Mouse (Mus musculus): Measurements from ENCODE around the gene Kalrn.
"Not testable (repeated sequence)": the region's sequence is repeated elsewhere in the genome, so short reads cannot be mapped to it uniquely, and the experiment has no call there.

The Kalrn gene

DNA sequence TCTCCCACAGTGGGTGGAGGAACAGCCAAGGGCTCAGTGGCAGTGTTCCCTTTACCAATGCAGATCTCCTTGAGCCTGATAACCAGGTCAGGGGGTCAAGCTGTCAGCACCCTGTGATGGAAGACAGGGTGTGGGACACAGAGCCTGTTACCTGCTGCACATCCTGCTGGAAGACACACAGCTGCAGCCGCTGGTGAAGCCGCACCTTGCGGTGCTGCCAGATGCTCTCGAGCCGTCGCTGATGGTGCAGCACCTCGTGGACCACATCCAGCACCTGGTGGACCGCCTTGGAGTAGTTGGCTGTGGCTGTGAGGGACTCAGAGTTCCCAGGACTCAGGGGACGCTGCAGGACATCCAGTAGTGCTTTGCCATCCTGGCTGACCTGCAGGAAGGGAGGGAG, 265.9 kb downstream of the Kalrn start:
- no peak for DNase-seq

DNA sequence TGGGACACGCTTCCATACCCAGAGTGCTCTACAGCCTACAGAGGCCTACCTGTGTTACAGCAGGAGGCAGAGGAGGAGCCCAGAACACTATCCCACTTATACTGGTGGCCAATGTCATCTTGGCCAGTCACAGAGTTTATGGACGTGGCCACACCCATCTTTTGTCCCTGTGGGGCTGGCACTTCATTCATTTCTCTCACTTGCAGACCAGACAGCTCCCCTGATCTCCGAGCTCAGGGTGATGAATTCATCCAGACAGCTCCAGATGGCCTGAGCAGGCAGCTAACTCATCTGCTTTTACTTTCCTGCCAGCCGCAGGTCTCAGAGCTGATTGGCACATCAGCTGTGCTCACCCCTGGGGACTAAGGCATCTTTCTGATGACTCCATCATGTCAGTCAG, 267.7 kb downstream of the Kalrn start:
- DNase-seq = no peak

DNA sequence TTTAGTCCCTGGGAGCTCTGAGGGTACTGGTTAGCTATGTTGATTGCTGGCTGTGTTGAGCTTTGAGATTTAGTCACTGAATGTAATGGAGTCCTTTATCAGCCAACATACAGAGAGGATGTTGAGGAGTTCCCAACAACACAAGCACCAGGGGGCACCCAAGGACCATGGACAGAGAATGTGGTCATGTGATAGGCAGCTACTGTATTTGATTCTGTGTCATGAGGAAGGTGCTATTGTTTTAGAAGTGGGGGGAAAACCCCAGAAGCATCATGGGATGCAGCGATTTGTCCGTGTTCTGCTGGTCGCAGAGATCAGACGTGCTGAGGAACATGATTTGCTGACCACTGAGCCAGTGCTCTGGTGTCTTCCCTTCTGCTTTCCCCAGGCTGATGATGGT, 269.5 kb downstream of the Kalrn start:
- DNase-seq = not testable (repeated sequence)

DNA sequence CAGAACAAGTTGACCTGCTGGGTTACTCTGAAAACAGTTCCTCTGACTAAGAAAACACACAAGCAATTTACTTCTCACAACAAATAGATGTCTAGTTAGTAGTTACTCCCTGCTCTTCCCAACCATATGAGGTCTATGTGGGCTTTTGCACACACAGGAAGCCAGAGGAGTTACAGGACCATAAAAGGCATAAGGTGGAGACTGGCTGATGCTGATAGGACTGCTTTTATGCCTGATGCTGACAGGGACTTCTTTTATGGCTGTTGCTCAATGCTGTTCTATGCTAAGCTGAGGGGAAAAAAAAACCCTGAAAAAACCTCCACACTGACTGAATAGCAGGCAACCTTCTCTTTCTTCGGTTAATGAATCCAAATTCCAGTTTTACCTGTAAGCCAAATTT, 270.8 kb downstream of the Kalrn start:
- DNase-seq = no peak

DNA sequence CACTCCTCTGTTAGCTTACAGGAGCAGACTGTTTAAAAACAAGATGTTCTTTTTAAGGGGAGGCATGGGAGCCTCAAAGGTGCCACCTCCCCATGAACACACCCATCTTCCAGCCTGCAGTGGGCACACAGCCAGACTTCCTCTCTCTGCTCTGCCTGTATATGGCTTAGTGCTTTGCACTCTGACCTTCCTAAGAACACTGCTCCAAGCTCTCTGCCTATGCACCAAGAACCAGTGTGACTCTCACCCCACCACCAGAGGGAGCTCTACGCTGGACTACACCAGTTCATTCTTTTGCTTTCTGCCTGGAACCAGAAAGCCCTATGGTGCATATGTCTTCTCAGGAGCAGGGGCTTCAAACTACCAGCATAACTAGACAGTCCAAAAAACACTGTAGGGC, 271.3 kb downstream of the Kalrn start:
- no peak for DNase-seq

DNA sequence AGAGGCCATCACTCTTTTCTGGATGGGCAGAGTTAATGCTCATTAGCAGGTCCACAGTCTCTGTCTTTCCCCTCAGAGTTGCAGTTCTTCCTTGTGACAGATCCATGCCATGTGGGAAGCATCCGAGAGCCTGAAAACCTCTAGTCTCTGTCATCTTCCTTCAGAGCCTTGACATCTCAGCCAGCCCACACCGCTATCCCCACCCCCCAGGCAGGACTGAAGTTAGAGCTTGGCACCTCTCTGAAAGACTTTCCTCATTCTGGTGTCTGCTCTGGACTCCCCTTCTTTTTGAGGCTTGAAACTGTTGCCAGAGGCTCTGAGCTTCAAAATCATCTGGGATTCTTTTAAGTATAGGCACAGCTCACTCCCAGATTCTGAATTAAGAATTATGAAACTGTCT, 274.1 kb downstream of the Kalrn start:
- no peak for DNase-seq

DNA sequence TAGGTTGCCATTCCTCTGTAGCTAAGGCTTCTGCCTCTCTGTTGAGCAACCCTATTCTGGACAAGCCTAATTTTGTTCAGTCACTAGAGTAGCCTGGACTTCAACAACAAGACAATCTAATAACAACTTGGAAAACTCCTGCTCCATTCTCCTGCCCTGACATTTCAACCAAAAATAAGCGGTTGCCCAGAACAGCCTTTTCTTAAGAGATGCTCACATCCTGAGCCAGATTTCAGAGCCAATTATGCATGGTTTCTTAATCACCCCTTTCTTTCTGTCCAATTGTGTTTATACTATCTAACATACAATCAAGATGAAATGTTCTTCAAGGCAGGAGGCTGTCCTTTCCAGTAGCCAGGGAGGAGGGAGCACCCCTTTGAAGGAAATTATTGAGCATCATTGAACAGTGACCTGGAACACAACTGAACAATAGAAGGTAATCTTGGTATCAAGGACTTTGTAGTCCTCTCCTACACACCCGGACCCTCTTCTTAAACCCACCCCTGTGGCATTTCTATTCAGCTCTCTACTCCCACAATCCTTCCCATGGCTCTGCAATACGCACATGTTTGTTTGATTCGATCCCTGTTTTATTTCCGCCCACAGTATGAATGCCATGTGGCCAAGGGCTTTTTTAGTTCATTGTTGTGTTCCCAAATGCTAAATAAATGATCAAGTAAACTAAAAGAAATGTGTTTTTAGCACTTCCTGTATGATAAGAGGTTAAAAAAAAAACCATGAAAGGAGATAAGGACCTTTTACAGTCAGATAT, 275.2 kb downstream of the Kalrn start:
- no peak for DNase-seq

DNA sequence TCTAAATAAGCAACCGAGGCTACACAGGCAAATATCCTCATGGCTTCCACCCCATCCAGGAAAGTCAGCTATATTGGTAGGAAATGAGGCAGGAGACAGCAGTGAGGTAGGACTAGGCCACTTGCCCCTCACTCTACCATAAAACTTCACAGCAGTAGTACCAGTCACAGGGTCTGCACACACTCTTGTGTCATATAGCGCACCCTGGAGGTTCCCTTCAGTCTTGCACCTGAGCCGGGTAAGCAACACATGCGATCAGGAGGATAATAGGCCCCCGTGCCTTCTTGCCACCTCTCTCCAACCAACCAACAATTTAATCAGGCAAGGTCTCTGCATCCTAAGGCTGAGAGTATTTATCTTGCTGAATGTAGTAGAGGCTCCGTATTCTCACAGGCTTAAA, 278.8 kb downstream of the Kalrn start:
- DNase-seq = no peak

DNA sequence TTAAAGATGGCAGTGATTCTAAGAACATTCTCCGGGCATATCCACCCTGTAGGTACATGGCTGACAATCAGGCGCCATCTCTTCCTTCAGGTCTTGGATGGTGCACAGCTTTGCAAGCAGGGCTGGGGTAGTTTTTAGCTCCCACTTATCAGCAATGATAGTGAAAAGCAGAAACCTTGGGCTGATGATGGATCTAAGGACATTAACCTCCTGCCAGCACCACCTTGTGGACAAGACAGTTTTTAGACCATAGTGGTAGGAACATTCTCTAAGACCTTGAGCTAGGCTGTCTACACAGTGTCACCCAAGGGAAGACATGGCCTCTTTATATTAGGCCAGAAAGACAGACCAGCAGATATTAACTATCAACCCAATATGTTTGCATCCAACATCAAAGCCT, 279.7 kb downstream of the Kalrn start:
- no peak for DNase-seq

DNA sequence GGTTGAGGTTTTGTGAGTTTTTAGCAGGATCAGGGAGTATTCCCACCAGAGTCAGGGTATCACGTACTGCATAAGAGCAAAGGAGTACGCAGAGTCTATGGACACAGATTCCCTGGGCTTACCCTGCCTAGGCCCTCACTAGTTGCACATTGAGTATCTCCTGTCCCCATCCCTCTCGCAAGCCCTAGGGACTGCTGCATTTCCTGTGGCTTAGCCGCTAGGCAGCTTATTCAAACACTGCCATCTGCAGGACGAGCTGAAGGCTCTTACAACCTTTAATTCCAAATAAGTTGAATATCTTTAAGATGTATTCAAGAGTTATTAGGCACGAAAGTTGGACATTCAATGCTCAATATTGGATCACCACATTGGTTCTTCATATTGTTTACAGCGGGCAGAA, 283.7 kb downstream of the Kalrn start:
- no peak for DNase-seq

DNA sequence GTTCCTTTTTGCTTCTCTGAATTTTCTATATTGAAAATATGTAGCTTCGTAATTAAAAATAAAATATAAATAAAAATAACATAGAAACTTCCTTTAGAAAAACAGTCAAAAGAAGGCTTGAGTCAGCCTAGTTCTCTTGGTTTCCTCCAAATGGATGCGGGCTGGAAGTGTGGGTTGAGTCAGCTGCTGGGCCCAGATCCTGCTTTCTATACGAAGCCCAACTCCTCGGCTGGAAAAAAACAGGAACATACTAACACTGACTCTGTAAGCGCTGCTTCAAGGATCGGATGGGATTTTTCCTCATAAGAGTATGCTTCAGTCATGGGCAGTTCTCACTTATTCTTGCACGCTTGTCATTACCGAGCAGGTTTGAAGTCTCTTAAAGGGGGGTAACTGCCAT, 291.3 kb downstream of the Kalrn start:
- no peak for DNase-seq

DNA sequence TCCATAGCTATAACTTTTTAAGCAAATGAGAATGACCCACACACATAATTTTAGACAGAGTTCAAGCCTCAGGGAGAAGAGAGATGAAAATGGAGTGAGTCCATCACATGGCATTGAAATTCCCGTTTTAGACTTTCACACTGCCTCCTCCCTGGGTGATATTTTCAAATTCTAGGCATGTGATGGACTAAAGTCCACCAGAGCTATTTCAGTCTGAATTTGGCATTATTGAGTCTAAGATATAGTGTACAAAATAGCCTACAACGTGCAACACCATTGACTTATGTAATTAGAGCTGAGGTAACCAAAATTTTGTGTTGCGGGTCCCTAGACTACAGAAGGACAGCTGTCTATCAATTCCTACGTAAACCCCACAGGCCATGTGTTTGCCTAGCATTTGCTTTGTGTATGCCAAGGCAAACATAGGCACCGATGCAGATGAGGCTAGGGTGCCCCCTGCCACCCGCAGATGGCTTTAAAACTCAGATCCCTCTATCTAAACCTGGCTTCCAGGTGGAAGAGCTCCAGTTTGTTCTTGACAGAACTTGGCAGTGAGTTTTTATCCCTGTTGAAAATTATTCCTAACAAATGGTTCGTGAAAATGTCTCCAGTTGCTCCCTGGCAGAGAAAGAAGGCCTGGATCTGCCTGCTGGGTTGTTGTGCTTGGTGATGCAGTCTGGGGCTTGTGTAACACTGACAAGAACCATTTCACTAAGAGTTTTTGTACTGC, 293.5 kb downstream of the Kalrn start:
- DNase-seq = no peak

DNA sequence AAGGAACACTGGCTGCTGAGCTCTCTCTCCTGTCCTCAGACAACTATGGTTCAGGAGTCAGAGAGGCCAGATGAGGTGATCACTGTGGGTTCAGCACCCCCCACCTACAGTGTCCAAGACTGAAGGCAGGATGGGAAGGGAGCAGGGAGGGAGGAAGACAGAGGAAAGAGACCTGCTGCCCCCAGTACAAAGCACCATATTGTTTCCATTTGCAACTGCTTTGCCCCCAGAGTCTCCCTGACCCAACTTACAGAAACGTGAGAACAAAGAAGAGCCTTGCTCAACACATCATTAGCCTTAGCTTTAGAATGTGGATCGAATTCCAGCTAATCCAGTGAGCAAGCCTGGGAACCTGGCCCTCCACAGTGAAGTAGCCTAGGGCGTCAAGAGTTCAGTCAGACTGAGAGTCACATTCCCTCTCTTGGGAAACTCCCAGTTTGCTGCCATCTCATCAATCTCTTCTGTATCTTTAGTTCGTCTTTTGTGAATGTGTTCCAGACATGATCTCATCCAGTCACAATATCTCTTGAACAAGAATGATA, 295.0 kb downstream of the Kalrn start:
- DNase-seq = no peak

DNA sequence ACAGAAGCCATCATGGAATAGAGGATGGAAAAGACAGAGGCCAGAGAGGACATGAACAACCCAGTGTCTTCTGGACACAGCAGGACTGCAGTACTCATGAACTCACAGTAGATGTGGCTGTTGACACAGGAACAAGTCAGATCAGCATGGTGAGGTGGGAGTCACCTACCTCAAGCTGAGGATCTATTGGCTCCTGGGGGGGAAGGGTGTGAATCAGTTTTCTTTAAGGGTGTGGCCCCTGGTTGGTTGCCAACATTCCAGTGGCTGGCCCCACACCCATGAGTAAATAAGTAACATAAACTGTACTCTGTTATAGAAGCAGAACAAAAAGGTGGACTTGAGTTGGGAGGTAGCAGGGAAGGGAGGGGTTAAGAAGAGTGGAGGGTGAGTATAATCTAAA, 298.7 kb downstream of the Kalrn start:
- DNase-seq = no peak

DNA sequence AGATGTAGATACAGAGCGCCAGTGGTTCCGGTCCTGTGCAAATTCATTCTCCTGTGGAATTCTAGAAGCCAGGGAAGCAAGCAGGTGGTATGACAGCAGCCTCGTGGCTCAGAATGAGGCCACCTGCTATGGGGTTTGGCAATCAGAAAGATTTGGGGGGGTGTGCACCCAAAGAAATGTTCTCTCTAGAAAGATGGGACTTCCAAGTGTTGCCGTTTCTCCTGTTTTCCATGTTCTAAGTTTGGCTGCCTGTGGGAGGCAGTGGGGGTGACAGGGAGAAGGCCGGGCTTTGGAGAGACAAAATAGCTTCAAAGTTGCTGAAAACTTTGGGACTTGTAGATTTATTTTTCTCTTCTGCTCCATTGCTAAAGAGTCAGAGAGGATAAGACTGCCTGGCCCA, 301.9 kb downstream of the Kalrn start:
- DNase-seq = no peak

DNA sequence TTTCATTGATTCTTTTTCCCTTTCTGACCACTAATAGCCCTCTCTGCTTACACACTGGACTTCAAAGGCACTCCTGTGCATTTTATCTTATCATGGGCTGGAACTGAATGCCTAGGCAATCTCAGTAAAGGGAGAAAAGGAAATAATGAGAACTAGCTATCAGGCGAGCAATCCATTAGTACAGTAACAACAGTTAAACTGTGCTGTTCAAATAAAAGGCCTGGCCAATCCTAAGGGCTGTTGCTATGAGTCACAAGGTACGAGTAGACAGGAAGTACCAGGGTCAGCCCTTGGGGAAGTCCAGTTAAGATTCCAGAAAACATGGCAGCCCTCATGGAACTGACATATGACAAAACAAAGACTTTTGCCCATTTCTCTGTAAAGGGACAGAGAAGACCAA, 302.7 kb downstream of the Kalrn start:
- no peak for DNase-seq

DNA sequence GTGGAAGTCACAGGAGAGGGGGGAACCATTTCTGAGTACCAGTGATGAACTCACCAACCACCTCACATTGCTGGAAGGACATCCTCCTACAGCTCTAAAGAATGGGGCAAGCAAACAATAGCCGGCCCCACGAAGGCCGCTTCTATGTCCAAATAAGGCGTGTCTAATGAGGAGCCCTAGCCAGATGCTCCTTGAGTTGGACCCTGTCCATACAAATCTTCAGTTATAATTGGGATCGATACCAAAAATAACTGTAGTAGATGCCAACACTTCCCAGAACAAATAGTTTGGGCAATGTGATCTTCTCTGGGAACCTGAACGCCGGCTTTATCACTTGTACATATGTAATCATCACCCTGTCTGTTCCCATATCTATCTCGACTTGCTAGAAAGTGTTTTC, 303.7 kb downstream of the Kalrn start:
- no peak for DNase-seq

DNA sequence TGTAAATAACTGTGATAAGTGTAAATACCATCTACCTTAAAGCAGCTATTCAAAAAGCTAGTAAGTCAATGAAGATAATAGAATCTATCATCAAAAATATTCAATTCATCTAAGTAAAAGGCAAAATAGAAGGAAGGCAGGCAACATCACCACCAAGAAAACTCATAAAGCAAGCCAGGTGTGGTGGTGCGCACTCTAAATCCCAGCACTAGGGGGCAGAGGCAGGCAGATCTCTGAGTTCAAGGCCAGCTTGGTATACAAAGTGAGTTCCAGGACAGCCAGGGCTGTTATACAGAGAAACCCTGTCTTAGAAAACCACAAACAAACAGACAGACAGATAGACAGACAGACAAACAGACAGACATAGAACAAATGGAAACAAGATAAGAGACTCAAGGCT, 305.6 kb downstream of the Kalrn start:
- no peak for DNase-seq

DNA sequence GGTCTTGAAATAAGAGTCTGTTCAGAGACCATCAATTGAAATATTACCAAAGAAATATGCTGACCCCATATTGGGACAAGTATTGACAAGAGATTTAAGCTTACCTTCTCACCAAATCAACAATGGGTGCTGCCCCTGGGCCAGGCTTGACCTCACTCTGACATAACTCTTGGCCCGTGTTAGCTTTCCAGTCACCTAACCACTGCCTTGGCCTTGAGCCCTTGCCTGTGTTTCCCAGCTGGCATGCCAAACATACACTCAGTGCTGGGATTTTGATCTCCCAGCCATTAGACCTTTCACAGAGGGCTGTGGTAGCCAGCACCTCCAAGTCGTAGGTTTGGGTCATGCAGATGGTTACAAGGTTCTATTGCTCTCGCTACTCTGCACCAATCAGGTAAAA, 308.7 kb downstream of the Kalrn start:
- no peak for DNase-seq

DNA sequence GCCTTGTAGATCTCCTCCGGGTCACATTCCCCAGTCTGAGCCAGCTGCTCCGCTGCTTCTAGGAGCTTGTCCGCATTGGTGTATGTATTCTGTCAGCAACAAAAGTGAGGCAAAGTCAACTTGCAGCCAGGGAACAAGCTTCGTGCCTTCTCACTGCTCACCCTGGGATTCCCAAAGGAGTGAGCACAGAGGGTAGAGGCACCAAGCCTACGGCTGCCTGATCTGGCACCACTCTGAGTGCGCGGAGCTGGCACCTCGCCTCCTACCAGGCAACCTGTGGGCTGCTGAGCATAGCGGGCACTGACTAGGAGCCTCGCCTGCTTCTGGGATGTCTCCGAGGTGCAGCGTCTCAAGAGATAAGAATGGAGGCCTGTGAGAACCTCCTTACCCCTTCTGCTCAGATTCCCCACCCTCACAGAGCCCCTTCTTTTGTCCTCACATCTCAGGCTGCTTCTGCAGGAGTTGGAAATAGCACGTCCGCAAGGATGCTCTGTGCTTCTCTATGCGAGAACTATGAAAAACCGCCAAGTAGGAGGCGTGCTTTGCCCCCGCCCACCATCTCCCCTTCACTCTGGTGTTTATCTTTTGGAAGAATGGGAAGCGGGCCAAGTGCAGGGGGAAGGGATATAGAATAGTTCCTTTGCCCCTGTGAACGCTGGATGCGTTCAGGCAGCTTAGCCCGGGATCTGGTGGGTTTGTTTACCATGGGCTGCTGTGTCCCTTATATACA, 310.4 kb downstream of the Kalrn start:
- DNase-seq = no peak

DNA sequence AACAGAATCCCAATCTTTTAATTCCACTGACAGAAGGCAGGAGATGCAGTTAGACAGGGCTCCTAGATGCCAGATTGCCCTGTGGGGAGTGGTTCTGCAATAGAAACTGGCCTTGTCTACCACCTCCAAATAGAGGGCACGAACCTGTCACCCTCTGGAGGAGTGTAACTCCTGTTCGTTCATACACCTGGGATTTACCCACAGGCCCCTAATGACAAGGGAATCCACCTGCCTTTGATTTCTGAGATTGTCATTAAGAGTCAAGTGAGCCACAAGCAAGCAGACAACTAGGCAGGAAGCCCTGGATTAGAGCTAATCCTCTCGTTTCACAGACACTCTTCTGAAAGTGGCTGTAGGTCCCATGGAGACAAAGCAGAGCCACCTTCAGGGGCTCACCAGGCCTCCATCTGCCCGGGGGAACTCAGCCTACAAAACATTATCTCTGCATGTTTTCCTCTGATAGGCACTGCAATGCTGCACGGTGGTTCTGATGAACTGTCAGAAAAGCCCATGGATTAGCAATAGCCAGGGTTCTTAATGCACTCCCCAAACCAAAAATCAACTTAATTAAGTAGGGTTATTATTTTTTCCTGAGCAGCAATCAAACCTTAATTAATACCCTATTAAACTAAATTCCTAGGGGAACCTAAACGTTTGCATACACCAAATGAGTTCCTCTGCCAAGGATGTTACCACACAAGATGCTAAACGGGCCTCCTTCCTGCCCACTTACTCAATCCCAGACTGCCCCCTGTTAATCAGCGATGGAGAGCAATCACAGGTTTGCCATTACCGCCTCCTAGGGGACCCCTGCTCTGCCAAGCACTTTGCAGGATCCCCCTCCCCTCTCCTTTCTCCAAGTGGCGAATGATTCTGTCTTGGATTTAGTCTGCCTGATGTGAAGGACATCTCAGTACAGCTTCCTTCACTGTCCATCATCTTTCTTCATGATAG, 312.1 kb downstream of the Kalrn start:
- DNase-seq = no peak

DNA sequence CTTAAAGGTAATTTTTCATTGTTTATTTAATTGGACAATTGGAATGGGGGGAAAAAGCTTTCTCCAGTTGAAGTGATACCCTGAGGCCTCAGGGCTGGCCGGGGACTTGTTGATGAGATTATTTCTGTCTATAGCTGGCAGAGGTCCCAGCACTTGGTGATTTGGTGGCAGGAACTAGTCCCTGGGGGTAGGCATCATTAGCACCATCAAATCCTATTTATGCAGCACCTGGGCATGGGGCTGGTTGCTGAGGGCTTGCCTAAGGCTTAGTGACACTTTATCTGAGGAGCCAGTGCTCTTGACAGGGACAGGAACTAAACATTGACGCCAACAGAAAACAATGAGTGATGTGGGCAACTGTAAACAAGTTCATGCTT, 318.7 kb downstream of the Kalrn start:
- DNase-seq = no peak

Measured in cerebellum, adult 8-10 months (tissue).